Mouse (Mus musculus): ENCODE results near the gene 4833427G06Rik. TPM values are rescaled to one million over a fixed set of nuclear protein-coding genes. Genes with fewer than 3 reads are reported as not detected.
"Not testable (repeated sequence)": the region's sequence is repeated elsewhere in the genome, so short reads cannot be mapped to it uniquely, and the experiment has no call there.

The 4833427G06Rik gene
- polyA plus RNA-seq (2015; fragmentation: Nextera tagmentation; extraction: Ambion mirVana): 1.2 and 1.3 TPM in 2 replicates

- WGBS: 8% methylated on average over 27 of the region's 27 CpGs
- Histone ChIP-seq H3K9ac (ENCODE audit: low read depth, low read length) (no peak within 1 kb of the TSS), H3K27me3 (ENCODE audit: control insufficient read depth, insufficient read depth, low read depth, low read length) (no peaks in the 10 kb centered on the region; the same call in 1 of the 2 replicates), H3K4me1 (ENCODE audit: control insufficient read depth, insufficient read depth, low read length) (peaks cover 8% of the 10 kb centered on the region), H3K36me3 (ENCODE audit: control insufficient read depth, insufficient read depth, low read length) (no peaks in the 10 kb centered on the region), H3K9me3 (replicated peaks; ENCODE audit: control insufficient read depth, low read length, poor library complexity, severe bottlenecking) (no peaks in the 10 kb centered on the region), H3K4me2 (ENCODE audit: low read length) (peak within 1 kb of the TSS; percentile 100), H3K4me3 (ENCODE audit: low read depth, low read length) (peak within 1 kb of the TSS; percentile 55), H3K27ac (ENCODE audit: low read length) (no peak within 1 kb of the TSS)
- ATAC-seq: peak; percentile 56; the same call in 1 of the 2 replicates
Observed at GRCm38 (mm10) chr9:51101756-51102425, at the start of gene 4833427G06Rik. Gene 4833427G06Rik (minus strand): TSS chr9:51102078.

- 86% methylated on average over 5 of the region's 5 CpGs for WGBS
- Histone ChIP-seq H3K27ac (ENCODE audit: low read length) (no peak overlapping the region), H3K4me2 (ENCODE audit: low read length) (no peak overlapping the region), H3K9ac (ENCODE audit: low read depth, low read length) (no peak overlapping the region), H3K9me3 (replicated peaks; ENCODE audit: control insufficient read depth, low read length, poor library complexity, severe bottlenecking) (no peaks in the 10 kb centered on the region), H3K27me3 (ENCODE audit: control insufficient read depth, insufficient read depth, low read depth, low read length) (no peaks in the 10 kb centered on the region), H3K4me3 (ENCODE audit: low read depth, low read length) (no peak overlapping the region), H3K4me1 (ENCODE audit: control insufficient read depth, insufficient read depth, low read length) (0 out of 2 replicates have a peak, but pooled peaks cover 2% of the 10 kb centered on the region), H3K36me3 (ENCODE audit: control insufficient read depth, insufficient read depth, low read length) (no peaks in the 10 kb centered on the region)
- ATAC-seq: no peak
Observed at GRCm38 (mm10) chr9:51147294-51147693, 45.4 kb upstream of the 4833427G06Rik start.

GRCm38 (mm10) chr9:51146496-51146895 is 44.6 kb upstream of the 4833427G06Rik start:
- H3K9me3 ChIP-seq (replicated peaks; ENCODE audit: control insufficient read depth, low read length, poor library complexity, severe bottlenecking): no peaks in the 10 kb centered on the region
- no peaks in the 10 kb centered on the region for H3K36me3 ChIP-seq (ENCODE audit: control insufficient read depth, insufficient read depth, low read length)
- H3K27me3 ChIP-seq (ENCODE audit: control insufficient read depth, insufficient read depth, low read depth, low read length): no peaks in the 10 kb centered on the region
- H3K9ac ChIP-seq (ENCODE audit: low read depth, low read length): no peak overlapping the region
- H3K4me2 ChIP-seq (ENCODE audit: low read length): no peak overlapping the region
- 71% methylated on average over 4 of the region's 4 CpGs for WGBS
- no peak for ATAC-seq
- H3K27ac ChIP-seq (ENCODE audit: low read length): no peak overlapping the region
- no peaks in the 10 kb centered on the region for H3K4me1 ChIP-seq (ENCODE audit: control insufficient read depth, insufficient read depth, low read length)
- no peak overlapping the region for H3K4me3 ChIP-seq (ENCODE audit: low read depth, low read length)

- Histone ChIP-seq H3K9ac (ENCODE audit: low read depth, low read length) (no peak overlapping the region), H3K4me2 (ENCODE audit: low read length) (no peak overlapping the region), H3K36me3 (ENCODE audit: control insufficient read depth, insufficient read depth, low read length) (no peaks in the 10 kb centered on the region), H3K9me3 (replicated peaks; ENCODE audit: control insufficient read depth, low read length, poor library complexity, severe bottlenecking) (no peaks in the 10 kb centered on the region), H3K27ac (ENCODE audit: low read length) (no peak overlapping the region), H3K27me3 (ENCODE audit: control insufficient read depth, insufficient read depth, low read depth, low read length) (no peaks in the 10 kb centered on the region), H3K4me3 (ENCODE audit: low read depth, low read length) (no peak overlapping the region), H3K4me1 (ENCODE audit: control insufficient read depth, insufficient read depth, low read length) (no peaks in the 10 kb centered on the region)
- 69% methylated on average over 6 of the region's 6 CpGs for WGBS
- ATAC-seq: no peak
Observed at GRCm38 (mm10) chr9:51144218-51144617, 42.3 kb upstream of the 4833427G06Rik start.

GRCm38 (mm10) chr9:51143437-51143836 is 41.6 kb upstream of the 4833427G06Rik start:
- H3K9me3 ChIP-seq (replicated peaks; ENCODE audit: control insufficient read depth, low read length, poor library complexity, severe bottlenecking): no peaks in the 10 kb centered on the region
- no peak for ATAC-seq
- no peaks in the 10 kb centered on the region for H3K27me3 ChIP-seq (ENCODE audit: control insufficient read depth, insufficient read depth, low read depth, low read length)
- H3K36me3 ChIP-seq (ENCODE audit: control insufficient read depth, insufficient read depth, low read length): no peaks in the 10 kb centered on the region
- H3K4me2 ChIP-seq (ENCODE audit: low read length): no peak overlapping the region
- no peaks in the 10 kb centered on the region for H3K4me1 ChIP-seq (ENCODE audit: control insufficient read depth, insufficient read depth, low read length)
- no peak overlapping the region for H3K27ac ChIP-seq (ENCODE audit: low read length)
- H3K4me3 ChIP-seq (ENCODE audit: low read depth, low read length): no peak overlapping the region
- H3K9ac ChIP-seq (ENCODE audit: low read depth, low read length): no peak overlapping the region
- 84% methylated on average over 1 of the region's 1 CpGs for WGBS

GRCm38 (mm10) chr9:51140711-51141110 is 38.8 kb upstream of the 4833427G06Rik start:
- Histone ChIP-seq H3K27me3 (ENCODE audit: control insufficient read depth, insufficient read depth, low read depth, low read length) (no peaks in the 10 kb centered on the region), H3K9ac (ENCODE audit: low read depth, low read length) (no peak overlapping the region), H3K4me1 (ENCODE audit: control insufficient read depth, insufficient read depth, low read length) (no peaks in the 10 kb centered on the region), H3K4me3 (ENCODE audit: low read depth, low read length) (no peak overlapping the region), H3K36me3 (ENCODE audit: control insufficient read depth, insufficient read depth, low read length) (no peaks in the 10 kb centered on the region), H3K27ac (ENCODE audit: low read length) (no peak overlapping the region), H3K9me3 (replicated peaks; ENCODE audit: control insufficient read depth, low read length, poor library complexity, severe bottlenecking) (no peaks in the 10 kb centered on the region), H3K4me2 (ENCODE audit: low read length) (no peak overlapping the region)
- ATAC-seq: no peak
- WGBS: 87% methylated on average over 3 of the region's 3 CpGs

GRCm38 (mm10) chr9:51139401-51139800 is 37.5 kb upstream of the 4833427G06Rik start:
- H3K4me1 ChIP-seq (ENCODE audit: control insufficient read depth, insufficient read depth, low read length); H3K9me3 ChIP-seq (replicated peaks; ENCODE audit: control insufficient read depth, low read length, poor library complexity, severe bottlenecking); H3K4me2 ChIP-seq (ENCODE audit: low read length); H3K27ac ChIP-seq (ENCODE audit: low read length); H3K27me3 ChIP-seq (ENCODE audit: control insufficient read depth, insufficient read depth, low read depth, low read length); H3K4me3 ChIP-seq (ENCODE audit: low read depth, low read length); ATAC-seq; H3K36me3 ChIP-seq (ENCODE audit: control insufficient read depth, insufficient read depth, low read length); H3K9ac ChIP-seq (ENCODE audit: low read depth, low read length): not testable (repeated sequence)
- WGBS: 90% methylated on average over 1 of the region's 1 CpGs

- H3K9me3 ChIP-seq (replicated peaks; ENCODE audit: control insufficient read depth, low read length, poor library complexity, severe bottlenecking): no peaks in the 10 kb centered on the region
- no peaks in the 10 kb centered on the region for H3K4me1 ChIP-seq (ENCODE audit: control insufficient read depth, insufficient read depth, low read length)
- H3K9ac ChIP-seq (ENCODE audit: low read depth, low read length): no peak overlapping the region
- H3K4me2 ChIP-seq (ENCODE audit: low read length): no peak overlapping the region
- no peaks in the 10 kb centered on the region for H3K36me3 ChIP-seq (ENCODE audit: control insufficient read depth, insufficient read depth, low read length)
- no peaks in the 10 kb centered on the region for H3K27me3 ChIP-seq (ENCODE audit: control insufficient read depth, insufficient read depth, low read depth, low read length)
- 92% methylated on average over 1 of the region's 1 CpGs for WGBS
- ATAC-seq: no peak
- H3K27ac ChIP-seq (ENCODE audit: low read length): no peak overlapping the region
- no peak overlapping the region for H3K4me3 ChIP-seq (ENCODE audit: low read depth, low read length)
Observed at GRCm38 (mm10) chr9:51138301-51138700, 36.4 kb upstream of the 4833427G06Rik start.

- ATAC-seq: no peak
- Histone ChIP-seq H3K9ac (ENCODE audit: low read depth, low read length) (no peak overlapping the region), H3K4me3 (ENCODE audit: low read depth, low read length) (no peak overlapping the region), H3K36me3 (ENCODE audit: control insufficient read depth, insufficient read depth, low read length) (no peaks in the 10 kb centered on the region), H3K4me1 (ENCODE audit: control insufficient read depth, insufficient read depth, low read length) (no peaks in the 10 kb centered on the region), H3K9me3 (replicated peaks; ENCODE audit: control insufficient read depth, low read length, poor library complexity, severe bottlenecking) (no peaks in the 10 kb centered on the region), H3K4me2 (ENCODE audit: low read length) (no peak overlapping the region), H3K27ac (ENCODE audit: low read length) (no peak overlapping the region), H3K27me3 (ENCODE audit: control insufficient read depth, insufficient read depth, low read depth, low read length) (no peaks in the 10 kb centered on the region)
- WGBS: 100% methylated on average over 1 of the region's 1 CpGs
Observed at GRCm38 (mm10) chr9:51137836-51138235, 36.0 kb upstream of the 4833427G06Rik start.

Data from midbrain, embryonic 16.5 days (tissue).